Mouse (Mus musculus) cerebellum, adult 2 months (tissue): Measurements from ENCODE around the gene Rab40b.

Experiments used
- CTCF ChIP-seq: fragments of 200-500 bp; IDR thresholded peaks from 2 replicates; pipeline ENCODE4 v1.5.1; 2011; ENCODE audit warnings: low read depth, mild to moderate bottlenecking, control low read depth, low read length, moderate library complexity, borderline replicate concordance; ENCODE audit not compliant: insufficient read depth
- POLR2A ChIP-seq: fragments of 200-500 bp; IDR thresholded peaks from 2 replicates; pipeline ENCODE4 v1.6.1; 2011; ENCODE audit warnings: low read length, control low read depth, borderline replicate concordance; ENCODE audit not compliant: insufficient read depth

- no peak; the same call in 1 of the 2 replicates for TF ChIP-seq CTCF
- no peak for TF ChIP-seq POLR2A
These were observed 499 bp upstream of the Rab40b start for GRCm38 (mm10) chr11:121388554-121388945.
